Mouse (Mus musculus): ENCODE results near the gene Spaca6. TPM values are rescaled to one million over a fixed set of nuclear protein-coding genes. Genes with fewer than 3 reads are reported as not detected.

Spaca6 gene
- polyA plus RNA-seq, 1 experiment from 2014 or later, result 13.7 TPM

- no peak overlapping the region for H3K27ac ChIP-seq (replicated peaks; ENCODE audit: low read depth, low read length)
- no peak overlapping the region for H3K4me3 ChIP-seq (ENCODE audit: low read depth, low read length)
- no peaks in the 10 kb centered on the region for H3K4me1 ChIP-seq (ENCODE audit: control insufficient read depth, insufficient read depth, low read length)
- no peaks in the 10 kb centered on the region for H3K9me3 ChIP-seq (replicated peaks; ENCODE audit: control insufficient read depth, low read length)
- ATAC-seq (replicated peaks; ENCODE audit: insufficient number of reproducible peaks, low FRiP score, low TSS enrichment, low read depth) (no peak), DNase-seq (ENCODE audit: low spot score) (no peak)
- H3K36me3 ChIP-seq (replicated peaks; ENCODE audit: control insufficient read depth, insufficient read depth, low read depth, low read length), result no peaks in the 10 kb centered on the region; the same call in none of the 2 replicates
- 89% methylated on average over 11 of the region's 11 CpGs for WGBS
- no peak overlapping the region for H3K4me2 ChIP-seq (ENCODE audit: low read depth, low read length)
- no peaks in the 10 kb centered on the region for H3K27me3 ChIP-seq (ENCODE audit: control insufficient read depth, insufficient read depth, low read length)
- H3K9ac ChIP-seq (replicated peaks; ENCODE audit: low read length), result no peak overlapping the region
Measured at GRCm38 (mm10) chr17:17866801-17867469, 40.0 kb downstream of the Spaca6 start.

- H3K36me3 ChIP-seq (replicated peaks; ENCODE audit: control insufficient read depth, insufficient read depth, low read depth, low read length), result no peaks in the 10 kb centered on the region
- DNase-seq (ENCODE audit: low spot score) (no peak), ATAC-seq (replicated peaks; ENCODE audit: insufficient number of reproducible peaks, low FRiP score, low TSS enrichment, low read depth) (no peak)
- no peaks in the 10 kb centered on the region for H3K27me3 ChIP-seq (ENCODE audit: control insufficient read depth, insufficient read depth, low read length)
- H3K9ac ChIP-seq (replicated peaks; ENCODE audit: low read length), result no peak overlapping the region
- H3K4me2 ChIP-seq (ENCODE audit: low read depth, low read length), result no peak overlapping the region
- H3K27ac ChIP-seq (replicated peaks; ENCODE audit: low read depth, low read length), result no peak overlapping the region
- H3K4me1 ChIP-seq (ENCODE audit: control insufficient read depth, insufficient read depth, low read length), result no peaks in the 10 kb centered on the region
- no peaks in the 10 kb centered on the region for H3K9me3 ChIP-seq (replicated peaks; ENCODE audit: control insufficient read depth, low read length)
- no peak overlapping the region for H3K4me3 ChIP-seq (ENCODE audit: low read depth, low read length)
- WGBS, result 77% methylated on average over 2 of the region's 2 CpGs
Measured at GRCm38 (mm10) chr17:17870892-17871550, 44.1 kb downstream of the Spaca6 start.

- H3K36me3 ChIP-seq (replicated peaks; ENCODE audit: control insufficient read depth, insufficient read depth, low read depth, low read length), result no peaks in the 10 kb centered on the region
- H3K27ac ChIP-seq (replicated peaks; ENCODE audit: low read depth, low read length), result no peak overlapping the region
- DNase-seq (ENCODE audit: low spot score) (no peak), ATAC-seq (replicated peaks; ENCODE audit: insufficient number of reproducible peaks, low FRiP score, low TSS enrichment, low read depth) (no peak)
- H3K4me2 ChIP-seq (ENCODE audit: low read depth, low read length), result no peak overlapping the region
- H3K4me3 ChIP-seq (ENCODE audit: low read depth, low read length), result no peak overlapping the region
- no peaks in the 10 kb centered on the region for H3K9me3 ChIP-seq (replicated peaks; ENCODE audit: control insufficient read depth, low read length)
- H3K27me3 ChIP-seq (ENCODE audit: control insufficient read depth, insufficient read depth, low read length), result no peaks in the 10 kb centered on the region
- no peak overlapping the region for H3K9ac ChIP-seq (replicated peaks; ENCODE audit: low read length)
- WGBS, result 91% methylated on average over 2 of the region's 2 CpGs
- no peaks in the 10 kb centered on the region for H3K4me1 ChIP-seq (ENCODE audit: control insufficient read depth, insufficient read depth, low read length)
Measured at GRCm38 (mm10) chr17:17871697-17872096, 44.7 kb downstream of the Spaca6 start.

GRCm38 (mm10) chr17:17879347-17879746, 52.4 kb downstream of the Spaca6 start:
- Histone ChIP-seq H3K27me3 (ENCODE audit: control insufficient read depth, insufficient read depth, low read length) (no peaks in the 10 kb centered on the region), H3K4me1 (ENCODE audit: control insufficient read depth, insufficient read depth, low read length) (no peaks in the 10 kb centered on the region), H3K4me2 (ENCODE audit: low read depth, low read length) (no peak overlapping the region), H3K9me3 (replicated peaks; ENCODE audit: control insufficient read depth, low read length) (no peaks in the 10 kb centered on the region), H3K36me3 (replicated peaks; ENCODE audit: control insufficient read depth, insufficient read depth, low read depth, low read length) (no peaks in the 10 kb centered on the region), H3K27ac (replicated peaks; ENCODE audit: low read depth, low read length) (no peak overlapping the region), H3K4me3 (ENCODE audit: low read depth, low read length) (no peak overlapping the region), H3K9ac (replicated peaks; ENCODE audit: low read length) (no peak overlapping the region)
- 95% methylated on average over 1 of the region's 1 CpGs for WGBS
- DNase-seq (ENCODE audit: low spot score) (no peak), ATAC-seq (replicated peaks; ENCODE audit: insufficient number of reproducible peaks, low FRiP score, low TSS enrichment, low read depth) (no peak)

GRCm38 (mm10) chr17:17882672-17883071, 55.7 kb downstream of the Spaca6 start:
- no peak overlapping the region for H3K4me3 ChIP-seq (ENCODE audit: low read depth, low read length)
- DNase-seq (ENCODE audit: low spot score), result no peak
- no peak overlapping the region for H3K9ac ChIP-seq (replicated peaks; ENCODE audit: low read length)
- ATAC-seq (replicated peaks; ENCODE audit: insufficient number of reproducible peaks, low FRiP score, low TSS enrichment, low read depth), result no peak
- H3K4me2 ChIP-seq (ENCODE audit: low read depth, low read length), result no peak overlapping the region
- WGBS, result 84% methylated on average over 3 of the region's 3 CpGs
- H3K4me1 ChIP-seq (ENCODE audit: control insufficient read depth, insufficient read depth, low read length), result no peaks in the 10 kb centered on the region
- no peaks in the 10 kb centered on the region for H3K9me3 ChIP-seq (replicated peaks; ENCODE audit: control insufficient read depth, low read length)
- H3K36me3 ChIP-seq (replicated peaks; ENCODE audit: control insufficient read depth, insufficient read depth, low read depth, low read length), result no peaks in the 10 kb centered on the region
- no peaks in the 10 kb centered on the region for H3K27me3 ChIP-seq (ENCODE audit: control insufficient read depth, insufficient read depth, low read length)
- H3K27ac ChIP-seq (replicated peaks; ENCODE audit: low read depth, low read length), result no peak overlapping the region

GRCm38 (mm10) chr17:17883840-17884239, 56.9 kb downstream of the Spaca6 start, which contains the start of gene Fpr1:
Gene Fpr1, minus strand, starts transcription at chr17:17883940.
- H3K4me2 ChIP-seq (ENCODE audit: low read depth, low read length), result no peak within 1 kb of the TSS
- H3K9me3 ChIP-seq (replicated peaks; ENCODE audit: control insufficient read depth, low read length), result no peaks in the 10 kb centered on the region
- no peaks in the 10 kb centered on the region for H3K27me3 ChIP-seq (ENCODE audit: control insufficient read depth, insufficient read depth, low read length)
- no peaks in the 10 kb centered on the region for H3K4me1 ChIP-seq (ENCODE audit: control insufficient read depth, insufficient read depth, low read length)
- 63% methylated on average over 1 of the region's 1 CpGs for WGBS
- H3K4me3 ChIP-seq (ENCODE audit: low read depth, low read length), result no peak within 1 kb of the TSS
- DNase-seq (ENCODE audit: low spot score) (no peak), ATAC-seq (replicated peaks; ENCODE audit: insufficient number of reproducible peaks, low FRiP score, low TSS enrichment, low read depth) (no peak)
- no peak within 1 kb of the TSS for H3K9ac ChIP-seq (replicated peaks; ENCODE audit: low read length)
- no peaks in the 10 kb centered on the region for H3K36me3 ChIP-seq (replicated peaks; ENCODE audit: control insufficient read depth, insufficient read depth, low read depth, low read length)
- H3K27ac ChIP-seq (replicated peaks; ENCODE audit: low read depth, low read length), result no peak within 1 kb of the TSS

- no peaks in the 10 kb centered on the region for H3K36me3 ChIP-seq (replicated peaks; ENCODE audit: control insufficient read depth, insufficient read depth, low read depth, low read length)
- no peak within 1 kb of the TSS for H3K4me2 ChIP-seq (ENCODE audit: low read depth, low read length)
- WGBS, result 45% methylated on average over 1 of the region's 1 CpGs
- H3K27ac ChIP-seq (replicated peaks; ENCODE audit: low read depth, low read length), result no peak within 1 kb of the TSS
- DNase-seq (ENCODE audit: low spot score) (no peak), ATAC-seq (replicated peaks; ENCODE audit: insufficient number of reproducible peaks, low FRiP score, low TSS enrichment, low read depth) (no peak)
- H3K9me3 ChIP-seq (replicated peaks; ENCODE audit: control insufficient read depth, low read length), result no peaks in the 10 kb centered on the region
- H3K4me3 ChIP-seq (ENCODE audit: low read depth, low read length), result no peak within 1 kb of the TSS
- H3K4me1 ChIP-seq (ENCODE audit: control insufficient read depth, insufficient read depth, low read length), result no peaks in the 10 kb centered on the region
- H3K27me3 ChIP-seq (ENCODE audit: control insufficient read depth, insufficient read depth, low read length), result no peaks in the 10 kb centered on the region
- H3K9ac ChIP-seq (replicated peaks; ENCODE audit: low read length), result no peak within 1 kb of the TSS
Measured at GRCm38 (mm10) chr17:17887774-17888248, 60.9 kb downstream of the Spaca6 start, which contains the start of the genes Fpr2 and Fpr3. Gene Fpr2, plus strand, starts transcription at chr17:17887824. Gene Fpr3, plus strand, starts transcription at chr17:17887852.

GRCm38 (mm10) chr17:17889732-17890425, 62.9 kb downstream of the Spaca6 start:
- H3K4me3 ChIP-seq (ENCODE audit: low read depth, low read length), result no peak overlapping the region
- no peak overlapping the region for H3K4me2 ChIP-seq (ENCODE audit: low read depth, low read length)
- ATAC-seq (replicated peaks; ENCODE audit: insufficient number of reproducible peaks, low FRiP score, low TSS enrichment, low read depth) (no peak), DNase-seq (ENCODE audit: low spot score) (no peak)
- no peaks in the 10 kb centered on the region for H3K9me3 ChIP-seq (replicated peaks; ENCODE audit: control insufficient read depth, low read length)
- no peaks in the 10 kb centered on the region for H3K4me1 ChIP-seq (ENCODE audit: control insufficient read depth, insufficient read depth, low read length)
- WGBS, result 81% methylated on average over 2 of the region's 2 CpGs
- no peak overlapping the region for H3K9ac ChIP-seq (replicated peaks; ENCODE audit: low read length)
- no peak overlapping the region for H3K27ac ChIP-seq (replicated peaks; ENCODE audit: low read depth, low read length)
- H3K27me3 ChIP-seq (ENCODE audit: control insufficient read depth, insufficient read depth, low read length), result no peaks in the 10 kb centered on the region
- no peaks in the 10 kb centered on the region for H3K36me3 ChIP-seq (replicated peaks; ENCODE audit: control insufficient read depth, insufficient read depth, low read depth, low read length)

All from embryonic facial prominence, embryonic 11.5 days (tissue).